Mouse (Mus musculus): ENCODE measurements at regions not wholly inside any gene's neighbourhood (a gene's known extent, or its start where the extent isn't known, plus 50 kb on each side); places are given as distances from the start of the nearest gene placed in this dataset.

GRCm38 (mm10) chr2:139120905-139121304 is 372.8 kb upstream of the Sptlc3 start:
- no peak for DNase-seq (ENCODE audit: low read depth, low spot score)

DNA sequence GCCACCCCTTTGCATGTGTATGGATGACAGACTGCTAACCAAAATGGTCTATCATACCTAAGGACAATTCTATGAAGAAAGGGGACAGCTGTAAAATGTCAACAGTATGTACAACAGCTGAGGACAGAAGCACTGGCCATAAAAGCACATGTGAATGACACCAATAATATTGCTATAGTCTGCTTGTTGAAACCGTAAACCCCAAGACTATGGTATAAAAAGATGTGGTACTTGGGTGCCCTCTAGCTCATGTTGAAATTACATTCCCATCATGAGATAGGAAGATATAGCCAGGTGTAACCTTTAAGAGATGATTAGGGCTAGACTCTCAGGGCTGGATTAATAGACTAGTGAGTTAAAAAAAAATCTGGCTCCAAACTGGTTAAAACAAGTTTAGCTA is 361.6 kb upstream of the Sptlc3 start:
- no peak for DNase-seq (ENCODE audit: low read depth, low spot score)

DNA sequence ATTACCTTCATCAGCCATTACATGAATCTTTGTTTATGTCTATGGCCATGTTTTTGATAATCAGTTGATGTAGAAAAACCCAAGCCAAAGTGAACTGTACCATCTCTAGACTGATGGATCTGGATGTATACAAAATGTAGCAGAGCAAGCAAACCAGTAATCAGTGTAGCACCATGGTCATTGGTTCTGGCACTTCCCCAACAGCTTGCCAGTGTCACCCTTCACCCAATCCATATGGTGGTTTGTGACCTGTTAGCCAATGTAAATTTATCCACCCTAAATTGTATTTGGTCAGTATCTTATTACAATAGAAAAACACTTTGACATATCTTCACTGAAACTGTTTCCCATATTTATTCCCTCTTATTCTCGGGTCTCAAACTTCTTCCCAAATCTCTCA is 346.7 kb upstream of the Sptlc3 start:
- DNase-seq (ENCODE audit: low read depth, low spot score), result no peak

- no peak for DNase-seq (ENCODE audit: low read depth, low spot score)
Measured at GRCm38 (mm10) chr2:139179641-139180040, 314.1 kb upstream of the Sptlc3 start.

- DNase-seq (ENCODE audit: low read depth, low spot score), result no peak
Measured at GRCm38 (mm10) chr2:139198281-139198680, 295.4 kb upstream of the Sptlc3 start.

DNA sequence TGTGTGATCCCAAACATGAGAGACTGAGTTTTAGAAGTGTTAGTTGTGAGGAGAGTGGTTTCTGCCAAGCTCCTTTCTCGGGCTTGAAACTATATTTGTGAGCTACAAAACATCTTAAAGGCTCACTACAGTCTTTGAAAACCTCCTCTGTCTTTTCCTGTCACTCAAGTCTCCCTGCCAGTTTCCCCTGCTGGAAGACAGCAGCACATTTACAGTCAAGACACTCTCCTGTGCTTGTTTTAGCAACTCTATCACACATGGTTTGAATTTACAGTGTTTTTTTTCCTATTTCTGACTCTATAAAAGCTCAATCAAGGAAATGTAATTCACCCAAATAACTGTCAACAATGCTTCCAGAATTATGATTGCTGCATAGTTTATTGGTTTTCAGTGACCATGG is 286.1 kb upstream of the Sptlc3 start:
- no peak for DNase-seq (ENCODE audit: low read depth, low spot score)

DNA sequence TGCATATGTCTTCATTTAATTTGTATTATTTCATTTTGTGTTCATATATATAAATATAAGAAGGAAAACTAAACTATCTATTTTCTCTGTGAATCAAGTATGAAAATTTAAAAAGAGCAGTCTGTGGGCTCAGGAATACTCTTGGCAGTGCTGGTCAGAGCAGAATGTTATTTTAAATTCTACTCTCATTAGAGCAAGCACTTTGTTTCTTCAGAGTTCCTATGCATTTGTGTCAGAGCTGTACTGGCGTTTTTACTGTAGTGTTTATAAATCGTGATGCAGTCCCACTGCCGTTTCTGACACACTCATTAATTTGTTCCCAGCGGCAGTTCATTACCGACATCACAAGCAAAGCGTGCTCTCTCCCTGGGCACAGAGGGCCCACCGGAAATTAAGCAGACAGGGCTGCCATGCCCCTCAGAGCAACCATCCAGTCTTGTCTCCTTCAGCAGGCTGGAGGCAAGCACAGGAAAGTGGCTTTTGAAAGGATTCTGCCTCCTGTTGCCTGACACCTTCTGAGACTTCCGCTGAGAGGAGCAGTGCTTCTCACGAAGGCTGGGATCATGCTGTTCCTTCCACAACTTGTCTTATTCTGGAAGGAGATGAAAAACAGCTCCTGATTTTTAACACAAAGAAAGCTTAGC is 272.8 kb upstream of the Sptlc3 start:
- DNase-seq (ENCODE audit: low read depth, low spot score), result no peak

DNA sequence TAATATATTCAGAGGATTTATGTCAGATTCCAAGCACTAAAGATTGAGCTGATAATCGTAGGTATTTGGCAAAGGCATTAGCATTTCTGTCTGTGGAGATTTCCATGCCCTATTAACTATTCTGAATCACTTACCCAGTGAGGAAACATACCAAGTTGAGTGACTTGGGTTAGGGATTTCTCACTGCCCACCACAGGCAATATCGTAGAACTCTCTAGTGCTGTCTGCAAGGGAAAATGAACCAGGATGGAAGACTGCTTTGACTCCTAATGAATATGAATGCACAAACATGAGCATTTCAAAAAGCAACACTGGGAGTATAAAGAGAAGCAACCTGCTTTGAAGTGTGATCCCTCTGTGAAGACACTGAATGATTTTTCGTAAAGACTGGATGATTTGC is 263.3 kb upstream of the Sptlc3 start:
- no peak for DNase-seq (ENCODE audit: low read depth, low spot score)

DNA sequence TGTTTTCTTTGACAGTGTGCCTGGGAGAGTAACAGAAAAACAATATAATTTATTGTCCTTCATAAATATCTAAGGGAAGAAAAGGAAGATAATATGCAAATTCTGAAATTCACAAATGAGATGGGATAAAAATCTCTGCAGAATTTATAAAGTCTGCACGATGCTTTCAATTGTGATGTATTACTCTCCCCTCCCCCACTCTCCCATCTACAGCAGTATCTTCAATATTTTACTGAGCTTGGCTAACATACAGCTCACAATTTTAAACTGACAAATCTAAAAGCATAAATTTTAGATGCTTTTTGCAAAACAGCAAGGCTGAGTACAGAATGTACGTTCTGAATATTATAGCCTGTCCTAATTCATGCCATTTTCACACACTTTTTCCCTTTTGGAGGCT is 243.6 kb upstream of the Sptlc3 start:
- no peak for DNase-seq (ENCODE audit: low read depth, low spot score)

DNA sequence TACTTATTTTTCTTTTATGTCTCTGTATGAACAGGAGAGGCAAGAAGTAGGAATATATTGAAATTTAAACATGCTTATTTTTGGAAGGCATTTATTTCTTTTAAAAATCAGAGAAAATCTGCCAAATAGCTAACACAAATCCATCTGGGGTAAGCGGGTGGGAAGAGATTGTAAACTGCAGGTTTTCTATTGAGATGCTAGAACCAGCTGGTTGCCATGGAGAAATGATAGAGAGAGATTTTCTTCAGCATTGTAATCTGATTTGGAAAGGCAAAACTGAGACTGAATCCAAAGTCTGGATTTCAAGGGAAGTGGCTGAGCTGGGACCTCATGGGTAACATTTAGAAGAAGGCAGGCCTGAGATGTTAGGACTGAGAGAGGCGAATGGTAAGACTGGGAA is 226.6 kb upstream of the Sptlc3 start:
- no peak for DNase-seq (ENCODE audit: low read depth, low spot score)

GRCm38 (mm10) chr2:139276581-139276980 is 217.1 kb upstream of the Sptlc3 start:
- no peak for DNase-seq (ENCODE audit: low read depth, low spot score)

- no peak for DNase-seq (ENCODE audit: low read depth, low spot score)
Measured at GRCm38 (mm10) chr2:139277571-139277970, 216.1 kb upstream of the Sptlc3 start.

DNA sequence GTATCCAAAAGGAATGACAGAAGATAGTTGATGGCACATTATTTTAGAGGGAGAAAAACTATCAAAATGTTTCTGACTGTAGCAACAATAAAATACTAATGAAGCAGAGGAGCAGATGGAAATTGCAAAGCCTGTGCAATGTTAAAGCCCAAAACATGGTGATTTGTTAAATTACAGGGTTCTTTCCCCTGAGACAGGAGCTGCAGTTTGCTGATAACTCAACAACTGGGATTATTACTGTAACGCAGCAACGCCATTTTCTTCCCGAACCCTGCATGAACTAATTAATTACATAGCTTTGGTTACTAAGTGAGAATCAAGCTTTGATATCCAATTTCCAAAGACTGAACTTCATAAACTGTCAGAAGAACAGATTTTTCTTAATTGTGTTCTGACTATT is 212.7 kb upstream of the Sptlc3 start:
- no peak for DNase-seq (ENCODE audit: low read depth, low spot score)

GRCm38 (mm10) chr2:139284315-139284714 is 209.4 kb upstream of the Sptlc3 start:
- DNase-seq (ENCODE audit: low read depth, low spot score), result no peak

- no peak for DNase-seq (ENCODE audit: low read depth, low spot score)
Measured at GRCm38 (mm10) chr2:139286446-139286845, 207.3 kb upstream of the Sptlc3 start.

- DNase-seq (ENCODE audit: low read depth, low spot score), result no peak
Measured at GRCm38 (mm10) chr2:139298541-139299152, 195.1 kb upstream of the Sptlc3 start.

DNA sequence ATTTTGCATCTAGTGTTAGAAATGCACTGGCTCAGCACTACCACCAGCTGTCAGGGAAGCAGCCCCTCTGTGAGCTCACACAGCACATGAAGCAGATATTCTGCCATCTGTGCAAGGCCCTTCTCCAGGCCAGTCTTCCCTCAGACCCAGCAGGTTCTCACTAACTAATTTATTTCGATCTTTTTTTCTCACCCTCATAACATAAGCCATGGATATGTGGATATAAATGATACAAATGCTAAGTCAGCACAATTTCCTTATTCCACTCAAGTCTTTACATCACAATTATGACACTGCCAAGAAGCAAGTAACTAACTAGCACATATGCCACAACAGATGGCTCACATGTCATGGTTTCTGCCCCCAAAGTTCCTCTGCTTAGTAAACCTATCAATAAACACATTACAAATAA is 182.3 kb upstream of the Sptlc3 start:
- DNase-seq (ENCODE audit: low read depth, low spot score), result no peak

GRCm38 (mm10) chr2:139312053-139312452 is 181.7 kb upstream of the Sptlc3 start:
- DNase-seq (ENCODE audit: low read depth, low spot score), result no peak

GRCm38 (mm10) chr2:139322509-139322908 is 171.2 kb upstream of the Sptlc3 start:
- DNase-seq (ENCODE audit: low read depth, low spot score), result no peak

DNA sequence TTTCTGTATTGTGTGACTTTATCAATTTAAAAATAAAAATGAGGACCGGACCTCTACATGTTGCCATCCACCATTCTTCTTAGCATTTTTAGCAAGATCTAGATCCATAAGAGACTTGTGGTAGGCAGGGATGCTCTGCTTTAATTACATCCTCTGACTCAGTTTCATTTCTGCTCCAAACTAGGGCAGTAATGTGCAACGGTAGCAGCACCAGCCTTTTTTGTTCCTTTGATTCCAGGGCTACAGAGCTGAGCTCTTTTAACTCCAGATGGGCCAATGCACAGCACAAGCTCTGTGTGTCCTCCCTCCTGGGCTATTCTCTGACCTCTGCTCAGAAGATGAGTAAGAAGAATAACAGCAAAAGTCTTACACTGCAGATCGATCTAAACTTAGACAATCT is 168.2 kb upstream of the Sptlc3 start:
- no peak for DNase-seq (ENCODE audit: low read depth, low spot score)

GRCm38 (mm10) chr2:139334681-139335080 is 159.0 kb upstream of the Sptlc3 start:
- DNase-seq (ENCODE audit: low read depth, low spot score), result no peak

GRCm38 (mm10) chr2:139338240-139338639 is 155.5 kb upstream of the Sptlc3 start:
- DNase-seq (ENCODE audit: low read depth, low spot score), result no peak

DNA sequence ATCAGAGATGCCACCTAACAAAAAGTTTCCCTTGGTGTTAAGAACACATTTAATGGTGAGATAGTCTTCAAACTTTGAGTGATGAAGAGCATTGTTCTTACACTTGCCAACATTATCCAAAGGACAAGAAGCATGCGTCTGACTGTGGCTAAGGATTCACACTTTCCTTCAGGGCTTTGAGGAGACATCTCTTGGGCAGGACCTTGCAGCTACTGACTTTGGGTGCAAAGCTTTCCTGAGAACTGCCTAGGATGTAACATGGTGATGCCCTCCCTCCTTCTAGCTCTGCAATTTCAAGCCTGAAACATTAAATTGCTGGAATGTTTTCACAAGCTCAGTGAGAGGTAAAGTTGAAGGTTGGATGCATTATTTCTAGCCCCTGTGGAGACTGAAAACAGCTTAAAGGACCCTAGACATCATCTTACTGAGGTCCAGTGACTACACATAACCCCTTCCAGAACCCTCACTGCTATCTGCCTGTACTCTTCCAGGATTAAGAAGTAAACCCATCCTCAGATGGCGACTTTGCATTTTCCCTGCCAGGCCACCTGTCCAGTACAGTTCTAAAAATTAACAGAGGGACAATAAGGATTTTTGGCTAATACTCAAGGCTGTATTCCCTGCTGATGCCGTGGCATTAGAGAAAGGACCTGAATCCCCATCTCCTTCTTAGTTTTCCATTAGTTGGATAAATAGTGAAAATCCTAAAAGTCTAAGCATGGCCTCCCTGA is 137.3 kb upstream of the Sptlc3 start:
- DNase-seq (ENCODE audit: low read depth, low spot score), result no peak
